Mouse (Mus musculus) left cerebral cortex, postnatal 25 days (tissue): ENCODE results near the gene Tagln2. TPM values are rescaled to one million over a fixed set of nuclear protein-coding genes. Genes with fewer than 3 reads are reported as not detected.

Source experiments
- DNase-seq, 2 experiments: peaks; one replicate each; pipeline ENCODE4 v3.0.0; 2022; ENCODE audit warnings: low spot score in 2 of 2, mixed read lengths in 1 of 2
- intact Hi-C: fragments of 180-260 bp; cut with DNase I; formaldehyde crosslinking; loops from one replicate; pipeline ENCODE4 v1.15.1; 2025
- total RNA-seq, 2 experiments: library from RNA; stranded (reverse); gene quantifications; 2 replicates each; pipeline ENCODE4 v1.2.3; 2021

Tagln2 gene
- total RNA-seq, 2 experiments from 2014 or later: 10.0 to 10.8 TPM

GRCm38 (mm10) chr1:172500451-172501370, 864 bp downstream of the Tagln2 start:
- intact Hi-C loops: no loop called here
- no peak for DNase-seq

- DNase-seq: no peak
- intact Hi-C loops: no loop called here
These were observed 1.7 kb downstream of the Tagln2 start for GRCm38 (mm10) chr1:172501371-172502144.

- intact Hi-C loops: no loop called here
These were observed 2.6 kb downstream of the Tagln2 start for GRCm38 (mm10) chr1:172502145-172503110.

GRCm38 (mm10) chr1:172503111-172503997, 3.5 kb downstream of the Tagln2 start:
- intact Hi-C loops: no loop called here
- no peak for DNase-seq

More at GRCm38 (mm10) chr1:172502145-172503110, 2.6 kb downstream of the Tagln2 start:
- DNase-seq: no peak

GRCm38 (mm10) chr1:172504756-172505155, 4.9 kb downstream of the Tagln2 start:
- intact Hi-C loops: no loop called here
- DNase-seq: no peak

- intact Hi-C loops: no loop called here
- DNase-seq: no peak
These were observed 7.2 kb downstream of the Tagln2 start for GRCm38 (mm10) chr1:172507001-172507400.

- intact Hi-C loops: no loop called here
- no peak for DNase-seq
These were observed 7.9 kb downstream of the Tagln2 start for GRCm38 (mm10) chr1:172507701-172508100.

GRCm38 (mm10) chr1:172508172-172508571, 8.3 kb downstream of the Tagln2 start:
- no peak for DNase-seq
- intact Hi-C loops: no loop called here

- DNase-seq: no peak
- intact Hi-C loops: no loop called here
These were observed 9.4 kb downstream of the Tagln2 start for GRCm38 (mm10) chr1:172509235-172509634.

GRCm38 (mm10) chr1:172509983-172510382, 10.1 kb downstream of the Tagln2 start:
- DNase-seq: no peak
- intact Hi-C loops: no loop called here

GRCm38 (mm10) chr1:172510421-172510972, 10.7 kb downstream of the Tagln2 start:
- intact Hi-C loops: no loop called here
- no peak for DNase-seq

- intact Hi-C loops: no loop called here
- no peak for DNase-seq
These were observed 13.1 kb downstream of the Tagln2 start for GRCm38 (mm10) chr1:172512962-172513361.

- peak in 1 of 2 experiments; percentile 45 for DNase-seq
- intact Hi-C loops: no loop called here
These were observed 13.8 kb downstream of the Tagln2 start for GRCm38 (mm10) chr1:172513525-172514212.

- intact Hi-C loops: no loop called here
- no peak for DNase-seq
These were observed 14.3 kb downstream of the Tagln2 start for GRCm38 (mm10) chr1:172514213-172514529.

GRCm38 (mm10) chr1:172514551-172515268, 14.9 kb downstream of the Tagln2 start:
- intact Hi-C loops: no loop called here
- DNase-seq: no peak

GRCm38 (mm10) chr1:172515396-172515795, 15.5 kb downstream of the Tagln2 start:
- intact Hi-C loops: no loop called here
- DNase-seq: no peak

- no peak for DNase-seq
- intact Hi-C loops: no loop called here
These were observed 18.2 kb downstream of the Tagln2 start for GRCm38 (mm10) chr1:172518013-172518412.
